In genomic region chr11:70459601-70460101, GRCm38 (mm10) we compare ENCODE assay signal across 9 mouse cellular contexts. TPM values are rescaled to one million over a fixed set of nuclear protein-coding genes. Genes with fewer than 3 reads are reported as not detected.
DNase-seq lines count a peak whose midpoint lies in the region; ATAC-seq and TF ChIP-seq lines count a peak whose summit lies in the region.
"Had no signal": no experiment of that assay in that cellular context is flagged by ENCODE, and none has a peak within 500 bp of the region (broad histone marks: within the 10 kb centered on the region; RNA-seq: fewer than 3 reads in every experiment).

Cxcl16 (minus strand) TSS chr11:70459984.

- no peaks in the 10 kb centered on the region for H3K36me3 ChIP-seq in forebrain, embryonic 14.5 days (ENCODE audit: control insufficient read depth, insufficient read depth, low read length)
- H3K36me3 ChIP-seq in limb, embryonic 11.5 days (ENCODE audit: control insufficient read depth, insufficient read depth, low read length) = no peaks in the 10 kb centered on the region
- no peaks in the 10 kb centered on the region for H3K36me3 ChIP-seq in midbrain, embryonic 12.5 days

- no peak for DNase-seq in left cerebral cortex, adult 2 months (ENCODE audit: extremely low spot score in 1 of 2, low spot score in 2 of 2)
- DNase-seq in left cerebral cortex, adult 8-10 months (ENCODE audit: low spot score in 2 of 2) = no peak
- no peak for DNase-seq in forebrain, embryonic 14.5 days (ENCODE audit: low spot score)
- peak; percentile 53 for DNase-seq in heart, postnatal 4 days
- peak; percentile 33 for DNase-seq in limb, embryonic 11.5 days (ENCODE audit: low spot score)
- no peak for DNase-seq in left cerebral cortex, adult 11 months (ENCODE audit: low spot score)
- no peak for DNase-seq in layer of hippocampus, adult 18-20 months (ENCODE audit: low spot score in 2 of 2)

- 4% methylated on average over 30 of the region's 30 CpGs for WGBS in forebrain, embryonic 14.5 days
- WGBS in limb, embryonic 11.5 days = 4% methylated on average over 30 of the region's 30 CpGs
- WGBS in midbrain, embryonic 12.5 days = 6% methylated on average over 30 of the region's 30 CpGs

- H3K27me3 ChIP-seq in forebrain, embryonic 14.5 days (replicated peaks; ENCODE audit: control insufficient read depth, insufficient read depth, low read length) = peaks cover 31% of the 10 kb centered on the region
- H3K27me3 ChIP-seq in limb, embryonic 11.5 days (ENCODE audit: control insufficient read depth, insufficient read depth, low read length) = peaks cover 31% of the 10 kb centered on the region
- peaks cover 51% of the 10 kb centered on the region for H3K27me3 ChIP-seq in midbrain, embryonic 12.5 days
- H3K27me3 ChIP-seq: CH12.LX had no signal

- H3K27ac ChIP-seq in left cerebral cortex, adult 2 months = no peak within 1 kb of the TSS
- H3K27ac ChIP-seq in forebrain, embryonic 14.5 days (ENCODE audit: low read depth, low read length) = no peak within 1 kb of the TSS
- no peak within 1 kb of the TSS for H3K27ac ChIP-seq in limb, embryonic 11.5 days (replicated peaks; ENCODE audit: low read depth, low read length)
- no peak within 1 kb of the TSS for H3K27ac ChIP-seq in midbrain, embryonic 12.5 days (replicated peaks)

- no peak for ATAC-seq in forebrain, embryonic 14.5 days
- no peak for ATAC-seq in limb, embryonic 11.5 days (ENCODE audit: insufficient number of reproducible peaks, low FRiP score, low TSS enrichment, low read depth)
- no peak for ATAC-seq in midbrain, embryonic 12.5 days (ENCODE audit: low FRiP score, low read depth)

- peaks cover 7% of the 10 kb centered on the region; the same call in 1 of the 2 replicates for H3K4me1 ChIP-seq in forebrain, embryonic 14.5 days (ENCODE audit: control insufficient read depth, insufficient read depth, low read length)
- no peaks in the 10 kb centered on the region for H3K4me1 ChIP-seq in limb, embryonic 11.5 days (ENCODE audit: control insufficient read depth, insufficient read depth, low read length)
- H3K4me1 ChIP-seq in midbrain, embryonic 12.5 days = peaks cover 10% of the 10 kb centered on the region

- peak within 1 kb of the TSS; percentile 52 for H3K4me3 ChIP-seq in left cerebral cortex, adult 2 months
- H3K4me3 ChIP-seq in forebrain, embryonic 14.5 days (ENCODE audit: low read depth, low read length) = peak within 1 kb of the TSS; percentile 36
- H3K4me3 ChIP-seq in limb, embryonic 11.5 days (ENCODE audit: low read depth, low read length) = peak within 1 kb of the TSS; percentile 41
- H3K4me3 ChIP-seq in midbrain, embryonic 12.5 days = peak within 1 kb of the TSS; percentile 43

- peak within 1 kb of the TSS; percentile 68 for H3K4me2 ChIP-seq in forebrain, embryonic 14.5 days (ENCODE audit: low read length)
- peak within 1 kb of the TSS; percentile 75 for H3K4me2 ChIP-seq in limb, embryonic 11.5 days (ENCODE audit: low read depth, severe bottlenecking)
- peak within 1 kb of the TSS; percentile 70 for H3K4me2 ChIP-seq in midbrain, embryonic 12.5 days (replicated peaks)

- peak within 1 kb of the TSS; percentile 63 for H3K9ac ChIP-seq in forebrain, embryonic 14.5 days (ENCODE audit: low read length)
- H3K9ac ChIP-seq in limb, embryonic 11.5 days (ENCODE audit: low read length) = peak within 1 kb of the TSS; percentile 36
- H3K9ac ChIP-seq in midbrain, embryonic 12.5 days (replicated peaks) = peak within 1 kb of the TSS; percentile 52

- no peaks in the 10 kb centered on the region for H3K9me3 ChIP-seq in forebrain, embryonic 14.5 days (replicated peaks; ENCODE audit: control insufficient read depth, low read length)
- H3K9me3 ChIP-seq in limb, embryonic 11.5 days (ENCODE audit: control insufficient read depth, low read length) = no peaks in the 10 kb centered on the region
- no peaks in the 10 kb centered on the region for H3K9me3 ChIP-seq in midbrain, embryonic 12.5 days

- TF ChIP-seq CTCF in left cerebral cortex, adult 2 months (IDR thresholded peaks at IDR 0.05) = no peak

- intact Hi-C loops in left cerebral cortex, adult 2 months (cut with DNase I) = no loop called here

RNA-seq across cellular contexts. Expression of gene Cxcl16, which starts in this region (rescaled TPM):
- 1 to 10 TPM; 1.2 to 1.4 TPM for total RNA-seq in left cerebral cortex, adult 2 months (2021)
- total RNA-seq in left cerebral cortex, adult 8-10 months (2022) = 1 to 10 TPM in 3 of 4 experiments, under 1 TPM in 1; 0.97 to 4.6 (median 2.3) TPM
- polyA plus RNA-seq in forebrain, embryonic 14.5 days (2014; fragmentation: Nextera tagmentation; extraction: Ambion mirVana) = 1.5 and 1.9 TPM in 2 replicates
- 1 to 10 TPM; 6.2 to 6.5 TPM for total RNA-seq in heart, postnatal 4 days (2021)
- polyA plus RNA-seq in limb, embryonic 11.5 days (2014; fragmentation: Nextera tagmentation; extraction: Ambion mirVana) = 1.0 and 1.4 TPM in 2 replicates
- 1.6 and 1.7 TPM in 2 replicates for polyA plus RNA-seq in midbrain, embryonic 12.5 days (2016; fragmentation: Nextera tagmentation; extraction: Ambion mirVana)
- total RNA-seq in layer of hippocampus, adult 18-20 months (2021) = 1 to 10 TPM in 1 of 2 experiments, under 1 TPM in 1; 0.82 to 1.3 TPM

Comparison
In these comparisons a context has a peak if more than half of its experiments do, and no peak if none do; other contexts are left out.
1. DNase-seq: peak in heart, postnatal 4 days (single experiment) and limb, embryonic 11.5 days (single experiment); none in left cerebral cortex, adult 2 months (0 of 2), left cerebral cortex, adult 8-10 months (0 of 2), forebrain, embryonic 14.5 days (single experiment), left cerebral cortex, adult 11 months (single experiment) and layer of hippocampus, adult 18-20 months (0 of 2).
2. Peak in every context shown above with its lines, with median percentiles within 50 percentile points of each other: H3K4me3 ChIP-seq, H3K4me2 ChIP-seq and H3K9ac ChIP-seq.